Mouse (Mus musculus) MEL (cell line): Measurements from ENCODE around the gene Tmem59l. TPM values are rescaled to one million over a fixed set of nuclear protein-coding genes. Genes with fewer than 3 reads are reported as not detected.

ENCODE experiments used
- DNase-seq: peaks from one replicate; pipeline ENCODE4 v3.0.0; 2011; ENCODE audit warnings: low read depth, low spot score
- H3K27ac ChIP-seq: 2 replicates; pipeline ENCODE4 v1.5.1; 2012; ENCODE audit warnings: low read depth, mild to moderate bottlenecking, control low read depth, low read length, moderate library complexity; ENCODE audit not compliant: control insufficient read depth
- H3K27me3 ChIP-seq, 2 experiments: fragments of 150-350 bp in 1 of 2; sonication (generic) in 1 of 2; 2 replicates each; pipeline ENCODE4 v1.6.1; 2012; ENCODE audit warnings: low read length in 2 of 2, mild to moderate bottlenecking in 2 of 2, improper control_type of control experiment in 1 of 2, moderate library complexity in 1 of 2; ENCODE audit not compliant: insufficient read depth in 2 of 2, control insufficient read depth in 1 of 2
- H3K36me3 ChIP-seq, 2 experiments: 2 replicates each; pipeline ENCODE4 v1.6.1; 2012 to 2014; ENCODE audit warnings: low read length in 2 of 2, improper control_type of control experiment in 1 of 2, inconsistent platforms in 1 of 2, mild to moderate bottlenecking in 1 of 2; ENCODE audit not compliant: insufficient read depth in 2 of 2, control insufficient read depth in 1 of 2
- H3K4me1 ChIP-seq, 2 experiments: fragments of 150-350 bp in 1 of 2; sonication (generic) in 1 of 2; 2 replicates each; pipeline ENCODE4 v1.6.1; 2012; ENCODE audit warnings: low read length in 2 of 2, improper control_type of control experiment in 1 of 2, mild to moderate bottlenecking in 1 of 2; ENCODE audit not compliant: insufficient read depth in 2 of 2, control insufficient read depth in 1 of 2
- H3K4me3 ChIP-seq, 2 experiments: fragments of 150-350 bp in 1 of 2; sonication (generic) in 1 of 2; 2 replicates each; pipeline ENCODE4 v1.5.1; 2012; ENCODE audit warnings: low read depth in 2 of 2, low read length in 2 of 2, mild to moderate bottlenecking in 2 of 2, moderate library complexity in 2 of 2, control low read depth in 1 of 2, improper control_type of control experiment in 1 of 2; ENCODE audit not compliant: control insufficient read depth in 1 of 2, insufficient read depth in 1 of 2
- H3K79me2 ChIP-seq: 2 replicates; pipeline ENCODE4 v1.6.1; 2012; ENCODE audit warnings: mild to moderate bottlenecking, low read length, moderate library complexity; ENCODE audit not compliant: control insufficient read depth, poor library complexity, insufficient read depth
- H3K9ac ChIP-seq: 2 replicates; pipeline ENCODE4 v1.6.1; 2012; ENCODE audit warnings: low read depth, mild to moderate bottlenecking, control low read depth, low read length, moderate library complexity; ENCODE audit not compliant: control insufficient read depth, poor library complexity, severe bottlenecking
- H3K9me3 ChIP-seq: fragments of 150-350 bp; sonication (generic); replicated peaks from 2 replicates; pipeline ENCODE4 v1.6.1; 2012; ENCODE audit warnings: mild to moderate bottlenecking, low read length, improper control_type of control experiment, moderate library complexity; ENCODE audit not compliant: insufficient read depth
- CHD2 ChIP-seq: IDR thresholded peaks from 2 replicates; pipeline ENCODE4 v1.6.1; 2011; ENCODE audit warnings: low read length, improper control_type of control experiment
- CTCF ChIP-seq, 3 experiments: IDR thresholded peaks in 2 of 3; conservative IDR thresholded peaks in 1 of 3; 2 replicates each; pipeline ENCODE4 v1.5.1; 2011 to 2012; ENCODE audit warnings: low read length in 3 of 3, low read depth in 2 of 3, mild to moderate bottlenecking in 2 of 3, improper control_type of control experiment in 1 of 3, inconsistent platforms in 1 of 3, mixed read lengths in 1 of 3, moderate library complexity in 1 of 3; ENCODE audit not compliant: control insufficient read depth in 1 of 3, insufficient read depth in 1 of 3, poor library complexity in 1 of 3, severe bottlenecking in 1 of 3
- GABPA ChIP-seq: IDR thresholded peaks from 2 replicates; pipeline ENCODE4 v1.6.1; 2012; ENCODE audit warnings: low read depth, mild to moderate bottlenecking, inconsistent platforms, low read length, improper control_type of control experiment, moderate library complexity
- GATA1 ChIP-seq: IDR thresholded peaks from 2 replicates; pipeline ENCODE4 v1.6.1; 2011; ENCODE audit warnings: low read depth, low read length, improper control_type of control experiment
- JUND ChIP-seq: IDR thresholded peaks from 2 replicates; pipeline ENCODE4 v1.6.1; 2011; ENCODE audit warnings: low read depth, mild to moderate bottlenecking, improper control_type of control experiment, low read length
- MAFK ChIP-seq: IDR thresholded peaks from 2 replicates; pipeline ENCODE4 v1.6.1; 2011; ENCODE audit warnings: low read depth, mild to moderate bottlenecking, low read length, improper control_type of control experiment, borderline replicate concordance
- MAX ChIP-seq: IDR thresholded peaks from 2 replicates; pipeline ENCODE4 v1.6.1; 2011; ENCODE audit warnings: low read length, improper control_type of control experiment
- MAZ ChIP-seq: IDR thresholded peaks from 2 replicates; pipeline ENCODE4 v1.6.1; 2012; ENCODE audit warnings: low read depth, mild to moderate bottlenecking, inconsistent platforms, low read length, improper control_type of control experiment
- MEF2A ChIP-seq: IDR thresholded peaks from 2 replicates; pipeline ENCODE4 v1.6.1; 2014; ENCODE audit warnings: low read depth, mild to moderate bottlenecking, inconsistent platforms, low read length, improper control_type of control experiment; ENCODE audit not compliant: poor library complexity, insufficient replicate concordance, severe bottlenecking; ENCODE audit errors: extremely low read depth
- MXI1 ChIP-seq: IDR thresholded peaks from 2 replicates; pipeline ENCODE4 v1.6.1; 2011; ENCODE audit warnings: mild to moderate bottlenecking, low read depth, low read length, improper control_type of control experiment
- MYB ChIP-seq: IDR thresholded peaks from 2 replicates; pipeline ENCODE4 v1.6.1; 2011; ENCODE audit warnings: mild to moderate bottlenecking, low read depth, low read length, improper control_type of control experiment
- MYC ChIP-seq: IDR thresholded peaks from 2 replicates; pipeline ENCODE4 v1.6.1; 2011; ENCODE audit warnings: low read depth, mild to moderate bottlenecking, low read length, improper control_type of control experiment, moderate library complexity
- NELFE ChIP-seq: IDR thresholded peaks from 2 replicates; pipeline ENCODE4 v1.6.1; 2011; ENCODE audit warnings: low read depth, low read length, improper control_type of control experiment
- NRF1 ChIP-seq: IDR thresholded peaks from 2 replicates; pipeline ENCODE4 v1.6.1; 2014; ENCODE audit warnings: low read depth, mild to moderate bottlenecking, inconsistent platforms, low read length, improper control_type of control experiment, moderate library complexity; ENCODE audit not compliant: poor library complexity, insufficient read depth, severe bottlenecking
- POLR2A ChIP-seq, 2 experiments: IDR thresholded peaks; 2 replicates each; pipeline ENCODE4 v1.6.1; 2011 to 2012; ENCODE audit warnings: low read length in 2 of 2, mild to moderate bottlenecking in 2 of 2, control low read depth in 1 of 2, improper control_type of control experiment in 1 of 2, low read depth in 1 of 2, moderate library complexity in 1 of 2; ENCODE audit not compliant: control insufficient read depth in 1 of 2, insufficient read depth in 1 of 2, poor library complexity in 1 of 2
- RAD21 ChIP-seq: IDR thresholded peaks from 2 replicates; pipeline ENCODE4 v1.6.1; 2011; ENCODE audit warnings: mild to moderate bottlenecking, low read depth, low read length, improper control_type of control experiment
- SIN3A ChIP-seq: IDR thresholded peaks from 2 replicates; pipeline ENCODE4 v1.6.1; 2012; ENCODE audit warnings: low read length, improper control_type of control experiment, inconsistent platforms
- TAL1 ChIP-seq: IDR thresholded peaks from 2 replicates; pipeline ENCODE4 v1.6.1; 2012; ENCODE audit warnings: mild to moderate bottlenecking, inconsistent platforms, low read length, moderate library complexity, mixed read lengths
- TCF12 ChIP-seq: IDR thresholded peaks from 2 replicates; pipeline ENCODE4 v1.6.1; 2014; ENCODE audit warnings: low read depth, mild to moderate bottlenecking, inconsistent platforms, low read length, improper control_type of control experiment, moderate library complexity
- USF1 ChIP-seq: IDR thresholded peaks from 2 replicates; pipeline ENCODE4 v1.6.1; 2014; ENCODE audit warnings: low read depth, mild to moderate bottlenecking, inconsistent platforms, low read length, improper control_type of control experiment, moderate library complexity
- USF2 ChIP-seq, 2 experiments: IDR thresholded peaks; 2 replicates each; pipeline ENCODE4 v1.6.1; 2011 to 2012; ENCODE audit warnings: improper control_type of control experiment in 2 of 2, low read length in 2 of 2, borderline replicate concordance in 1 of 2, inconsistent platforms in 1 of 2, low read depth in 1 of 2, mild to moderate bottlenecking in 1 of 2; ENCODE audit not compliant: insufficient read depth in 1 of 2
- ZKSCAN1 ChIP-seq: IDR thresholded peaks from 2 replicates; pipeline ENCODE4 v1.6.1; 2012; ENCODE audit warnings: low read depth, mild to moderate bottlenecking, inconsistent platforms, low read length, improper control_type of control experiment, moderate library complexity
- ZMIZ1 ChIP-seq: IDR thresholded peaks from 2 replicates; pipeline ENCODE4 v1.6.1; 2012; ENCODE audit warnings: low read depth, mild to moderate bottlenecking, inconsistent platforms, low read length, improper control_type of control experiment, moderate library complexity
- ZNF384 ChIP-seq: IDR thresholded peaks from 2 replicates; pipeline ENCODE4 v1.6.1; 2012; ENCODE audit warnings: low read depth, mild to moderate bottlenecking, inconsistent platforms, low read length, improper control_type of control experiment
- polyA plus RNA-seq, 2 experiments: library from polyadenylated mRNA; stranded (reverse) in 1 of 2; unstranded in 1 of 2; fragments of >175 nt in 1 of 2; fragments of >200 nt in 1 of 2; gene quantifications; 2 replicates each; pipeline versions ENCODE4 v1.2.1 to v1.2.4; 2012; ENCODE audit warnings: low replicate concordance in 2 of 2, low read depth in 1 of 2; ENCODE audit not compliant: insufficient read length in 2 of 2, insufficient read depth in 1 of 2, missing spikeins in 1 of 2
- total RNA-seq: library from RNA; depleted of rRNA; stranded (reverse); fragments of 300-350 nt; gene quantifications from 2 replicates; pipeline ENCODE4 v1.2.3, GENCODE M21; 2012

Tmem59l gene
- total and polyA plus RNA-seq, 3 experiments: not detected

DNA sequence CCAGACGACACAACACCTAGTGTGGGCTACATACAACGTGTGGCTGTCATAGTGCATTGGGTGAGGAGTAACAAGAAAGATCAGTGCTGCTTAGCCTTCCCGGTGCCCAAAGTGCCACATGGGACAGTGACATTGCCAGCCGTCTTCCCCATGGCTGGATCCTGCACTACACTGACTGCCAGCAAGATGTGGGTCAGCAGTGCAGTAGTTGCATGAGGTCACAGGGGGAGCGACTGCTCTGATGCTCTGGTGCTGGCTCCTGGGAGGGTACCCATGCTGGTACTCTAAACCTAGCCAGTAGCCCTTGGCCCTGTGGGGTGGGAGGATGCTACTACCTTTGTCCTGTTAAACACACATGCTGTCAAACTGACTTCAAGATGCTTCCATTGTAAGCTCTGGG, 27.0 kb downstream of the Tmem59l start:
- no peak overlapping the region for H3K4me3 ChIP-seq
- no peak overlapping the region for H3K27ac ChIP-seq
- DNase-seq: no peak
- TF ChIP-seq MEF2A (no peak), USF1 (no peak)
- no peaks in the 10 kb centered on the region; a peak in 1 of 4 replicates for H3K36me3 ChIP-seq
- H3K9me3 ChIP-seq: no peaks in the 10 kb centered on the region
- no peak overlapping the region for H3K9ac ChIP-seq
- H3K27me3 ChIP-seq: no peaks in the 10 kb centered on the region
- no peaks in the 10 kb centered on the region for H3K4me1 ChIP-seq
- no peaks in the 10 kb centered on the region for H3K79me2 ChIP-seq

DNA sequence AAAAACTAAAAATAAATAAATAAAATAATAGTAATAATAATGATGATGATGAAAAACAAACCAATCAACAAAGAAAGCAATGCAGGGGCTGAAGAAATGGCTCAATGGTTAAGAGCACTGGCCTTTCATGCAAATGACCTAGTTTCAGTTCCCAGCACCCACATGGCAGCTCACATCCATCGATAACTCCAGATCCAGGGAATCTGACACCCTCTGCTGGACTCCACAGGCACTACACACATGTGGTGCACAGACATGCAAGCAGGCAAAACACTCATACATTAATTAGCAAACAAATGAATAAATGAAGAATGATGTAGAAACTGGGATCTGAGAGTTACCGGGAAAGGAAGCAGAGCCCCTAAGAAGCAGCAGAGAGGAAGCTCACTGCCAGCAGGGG, 27.5 kb downstream of the Tmem59l start:
- DNase-seq: peak; percentile 18
- no peaks in the 10 kb centered on the region for H3K9me3 ChIP-seq
- H3K4me1 ChIP-seq: no peaks in the 10 kb centered on the region
- H3K4me3 ChIP-seq: no peak overlapping the region
- no peak overlapping the region for H3K9ac ChIP-seq
- H3K36me3 ChIP-seq: no peaks in the 10 kb centered on the region; a peak in 1 of 4 replicates
- H3K79me2 ChIP-seq: no peaks in the 10 kb centered on the region
- no peak overlapping the region for H3K27ac ChIP-seq
- TF ChIP-seq ZNF384 (no peak), CTCF (IDR thresholded peaks at IDR 0.05 in 2 of 3, conservative IDR thresholded peaks at IDR 0.05 in 1 of 3; ENCODE audit: control insufficient read depth in 1 of 3, insufficient read depth in 1 of 3, low read depth in 2 of 3, low read length in 3 of 3, poor library complexity in 1 of 3, severe bottlenecking in 1 of 3) (peak; percentile 14 to 33 (median 21); a peak in 3 of 6 replicates), ZKSCAN1 (no peak), GATA1 (no peak), RAD21 (peak; percentile 4), POLR2A (IDR thresholded peaks at IDR 0.05; ENCODE audit: control insufficient read depth in 1 of 2, insufficient read depth in 1 of 2, low read depth in 1 of 2, low read length in 2 of 2, poor library complexity in 1 of 2) (no peak), NELFE (no peak), MXI1 (no peak), ZMIZ1 (no peak), TAL1 (no peak), TCF12 (no peak), JUND (no peak)
- H3K27me3 ChIP-seq: no peaks in the 10 kb centered on the region

DNA sequence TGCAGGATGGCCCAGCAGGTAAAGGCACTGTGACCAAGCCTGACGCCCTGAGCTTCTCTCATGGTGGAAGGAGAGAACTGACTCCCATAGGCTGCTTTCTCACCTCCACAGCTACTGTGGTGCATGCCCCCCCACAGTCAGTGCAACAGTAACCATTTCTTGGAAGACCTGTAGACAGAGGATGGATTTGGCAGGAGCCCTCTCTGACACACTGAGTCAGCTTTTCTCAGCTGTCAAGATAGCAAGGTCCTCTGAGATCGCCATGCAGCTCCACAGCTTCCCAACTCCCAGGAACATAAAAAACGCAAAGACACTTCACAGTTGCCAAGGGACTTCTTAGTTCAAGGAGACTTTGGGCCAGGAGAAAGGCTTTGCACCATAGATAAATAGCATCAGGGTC, 28.7 kb downstream of the Tmem59l start:
- no peak overlapping the region for H3K27ac ChIP-seq

More for the DNA sequence above, 28.7 kb downstream of the Tmem59l start:
- Histone ChIP-seq H3K4me3 (no peak overlapping the region), H3K4me1 (no peaks in the 10 kb centered on the region), H3K9me3 (no peaks in the 10 kb centered on the region), H3K36me3 (no peaks in the 10 kb centered on the region; a peak in 1 of 4 replicates), H3K79me2 (no peaks in the 10 kb centered on the region), H3K9ac (no peak overlapping the region), H3K27me3 (no peaks in the 10 kb centered on the region)
- no peak for DNase-seq
- TF ChIP-seq USF2 (IDR thresholded peaks at IDR 0.05; ENCODE audit: borderline replicate concordance in 1 of 2, insufficient read depth in 1 of 2, low read depth in 1 of 2, low read length in 2 of 2): no peak
- no peak for TF ChIP-seq POLR2A (IDR thresholded peaks at IDR 0.05; ENCODE audit: control insufficient read depth in 1 of 2, insufficient read depth in 1 of 2, low read depth in 1 of 2, low read length in 2 of 2, poor library complexity in 1 of 2)
- no peak for TF ChIP-seq MYB
- TF ChIP-seq MYC: no peak
- no peak for TF ChIP-seq MXI1
- no peak for TF ChIP-seq MAZ
- no peak for TF ChIP-seq MAFK
- TF ChIP-seq NRF1: no peak
- no peak for TF ChIP-seq SIN3A
- no peak for TF ChIP-seq MAX
- TF ChIP-seq GABPA: no peak
- no peak for TF ChIP-seq CHD2
- TF ChIP-seq GATA1: no peak
